Mouse (Mus musculus): ENCODE measurements around the gene Klk15.

GRCm38 (mm10) chr7:43933440-43933839 lies at the start of gene Klk15:
- TF ChIP-seq CTCF (IDR thresholded peaks at IDR 0.05; ENCODE audit: control insufficient read depth, insufficient read depth, low read length) = no peak
- no peak for TF ChIP-seq POLR2A (IDR thresholded peaks at IDR 0.05; ENCODE audit: borderline replicate concordance, control insufficient read depth, low read depth, low read length)

Measured in bone marrow, adult 2 months (tissue).